Mouse (Mus musculus): ENCODE measurements around the gene Tbc1d23.

DNA sequence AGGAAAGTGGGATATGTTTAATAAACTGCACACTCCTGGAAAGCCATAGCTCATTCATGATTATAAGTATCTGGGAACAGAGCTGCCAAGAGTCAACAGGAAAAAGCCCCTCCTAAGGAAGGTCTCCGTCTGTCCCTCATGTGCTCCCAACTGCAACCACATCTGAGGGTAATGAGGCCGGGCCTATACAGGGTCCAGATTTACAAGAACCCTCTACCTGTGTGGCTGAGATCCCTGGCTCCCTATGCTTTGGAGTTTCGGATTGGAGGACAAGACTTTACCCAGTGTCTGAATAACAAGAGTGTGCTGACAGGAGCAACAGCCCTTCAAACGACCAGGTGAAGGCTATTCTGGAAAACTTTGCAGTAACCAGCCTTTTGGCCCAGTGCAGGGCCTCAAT, 73.6 kb downstream of the Tbc1d23 start:
- TF ChIP-seq CTCF (IDR thresholded peaks at IDR 0.05) (no peak), EP300 (IDR thresholded peaks at IDR 0.05) (no peak)
